Mouse (Mus musculus): ENCODE results near the gene Hist2h2bb. TPM values are rescaled to one million over a fixed set of nuclear protein-coding genes. Genes with fewer than 3 reads are reported as not detected.

Hist2h2bb gene
- polyA plus RNA-seq, 1 experiment from 2014 or later: 2.3 TPM

DNA sequence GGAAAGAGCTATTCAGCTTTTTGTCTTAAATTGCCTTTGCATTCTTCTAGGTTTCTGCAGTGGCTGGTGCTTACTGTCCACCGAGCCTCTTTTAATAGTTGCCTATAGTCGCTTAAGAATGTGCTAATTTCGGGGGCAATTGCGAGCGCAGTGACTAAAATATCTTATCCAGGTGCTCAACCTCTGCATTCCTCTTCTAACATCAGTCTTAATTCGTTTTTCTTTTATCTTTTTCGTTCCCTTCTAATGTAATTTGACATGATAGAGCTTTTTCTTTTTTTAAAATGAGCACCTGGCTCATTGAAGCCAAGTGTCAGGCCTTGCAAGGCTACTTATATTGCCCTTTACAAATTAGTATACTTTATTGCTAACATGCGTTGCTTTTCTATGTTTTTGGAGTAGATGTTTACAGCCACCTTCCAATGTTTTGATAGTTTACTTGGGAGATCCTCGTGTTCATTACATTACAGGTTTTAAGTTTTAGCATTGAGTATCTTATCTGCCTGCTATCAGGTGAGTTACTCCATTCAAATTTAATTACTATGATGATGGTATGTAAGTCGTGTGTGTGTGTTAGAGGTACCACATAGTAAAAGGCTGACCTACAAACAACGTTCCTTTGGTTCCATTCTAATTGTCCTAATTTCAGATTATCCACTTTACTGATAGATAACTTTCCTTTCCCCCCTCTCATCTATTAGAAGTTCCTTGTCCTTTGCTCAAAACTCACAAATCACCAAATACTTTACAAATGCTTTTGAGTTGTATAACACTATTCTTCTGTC lies 22.0 kb upstream of the Hist2h2bb start:
- H3K9ac ChIP-seq (ENCODE audit: low read depth, low read length): no peak overlapping the region
- no peak overlapping the region for H3K27ac ChIP-seq (ENCODE audit: low read depth, low read length)
- H3K27me3 ChIP-seq (replicated peaks; ENCODE audit: control insufficient read depth, insufficient read depth, low read length): no peaks in the 10 kb centered on the region
- peak overlapping the region; percentile 24 for H3K4me3 ChIP-seq (ENCODE audit: low read depth, low read length)
- H3K36me3 ChIP-seq (ENCODE audit: control insufficient read depth, insufficient read depth): no peaks in the 10 kb centered on the region
- peak overlapping the region; percentile 56 for H3K4me2 ChIP-seq (replicated peaks; ENCODE audit: low read depth)
- ATAC-seq: no peak
- H3K4me1 ChIP-seq (replicated peaks; ENCODE audit: control insufficient read depth, insufficient read depth, low read length): peaks cover 12% of the 10 kb centered on the region
- no peaks in the 10 kb centered on the region for H3K9me3 ChIP-seq (ENCODE audit: control insufficient read depth)
- WGBS: 3% methylated on average over 11 of the region's 11 CpGs
- no peak for TF ChIP-seq CTCF (IDR thresholded peaks at IDR 0.05; ENCODE audit: low read depth)

DNA sequence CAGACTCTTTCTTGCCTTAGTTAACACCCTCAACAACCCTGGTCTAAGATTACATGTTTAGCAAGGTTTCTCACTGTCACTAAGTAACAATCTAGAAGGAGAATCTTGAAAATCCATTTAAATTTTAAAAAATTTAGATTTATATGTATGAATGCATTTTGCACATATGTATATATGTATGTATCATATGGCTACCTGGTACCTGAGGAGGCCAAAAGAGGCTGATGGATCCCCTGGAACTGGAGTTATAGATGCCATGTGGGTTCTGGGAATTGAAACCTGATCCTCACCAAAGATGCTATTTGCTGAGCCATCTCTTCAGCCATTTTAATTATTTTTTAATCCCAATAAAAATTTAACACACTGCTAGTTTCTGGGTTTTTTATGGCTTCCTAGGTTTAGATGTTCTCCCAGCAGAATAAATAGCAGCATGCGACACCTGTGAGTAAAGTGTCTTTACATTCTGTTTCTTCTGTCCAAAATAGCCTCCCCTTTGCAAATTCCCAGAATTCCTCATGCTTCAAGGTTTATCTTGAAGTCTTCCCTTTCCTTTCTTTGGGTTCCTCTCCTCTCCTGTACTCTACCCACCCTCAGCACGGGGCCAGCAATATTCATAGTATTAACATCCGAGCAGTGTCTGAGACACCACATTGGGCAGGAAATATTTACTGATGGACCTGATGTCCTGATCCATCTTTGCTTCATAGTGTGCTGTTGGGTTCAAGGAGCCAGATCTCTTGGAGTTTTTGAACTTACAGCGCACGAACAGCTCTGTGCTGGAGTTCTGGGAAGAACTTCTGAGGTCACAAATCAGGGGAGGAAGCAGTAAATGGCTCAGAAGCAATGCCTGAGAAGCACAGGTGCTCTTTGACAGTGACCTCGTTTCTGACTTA lies 21.2 kb upstream of the Hist2h2bb start:
- Histone ChIP-seq H3K9me3 (ENCODE audit: control insufficient read depth) (no peaks in the 10 kb centered on the region), H3K4me1 (replicated peaks; ENCODE audit: control insufficient read depth, insufficient read depth, low read length) (peaks cover 12% of the 10 kb centered on the region), H3K4me3 (ENCODE audit: low read depth, low read length) (0 out of 2 replicates have a peak overlapping the region, but pooled peaks have one; percentile 6), H3K4me2 (replicated peaks; ENCODE audit: low read depth) (peak overlapping the region; percentile 56), H3K9ac (ENCODE audit: low read depth, low read length) (no peak overlapping the region; the same call in 1 of the 2 replicates), H3K36me3 (ENCODE audit: control insufficient read depth, insufficient read depth) (no peaks in the 10 kb centered on the region), H3K27me3 (replicated peaks; ENCODE audit: control insufficient read depth, insufficient read depth, low read length) (no peaks in the 10 kb centered on the region), H3K27ac (ENCODE audit: low read depth, low read length) (no peak overlapping the region)
- no peak for ATAC-seq
- TF ChIP-seq CTCF (IDR thresholded peaks at IDR 0.05; ENCODE audit: low read depth): no peak
- 25% methylated on average over 6 of the region's 6 CpGs for WGBS

DNA sequence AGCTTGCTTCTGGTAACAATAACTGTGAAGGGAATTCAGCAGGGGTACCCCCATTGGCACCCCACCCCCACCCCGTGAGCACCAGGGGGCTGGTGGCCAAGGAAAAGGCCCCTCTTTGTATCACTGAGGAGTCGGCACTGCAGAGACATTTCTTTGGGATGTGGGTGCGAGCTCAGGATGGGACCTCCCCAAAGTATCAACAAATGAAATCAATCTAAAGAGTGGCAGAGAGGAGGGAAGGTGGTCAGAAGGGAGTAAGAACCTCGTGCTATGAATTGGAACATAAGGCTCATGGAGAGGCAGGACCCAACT lies 20.6 kb upstream of the Hist2h2bb start:
- no peak overlapping the region for H3K27ac ChIP-seq (ENCODE audit: low read depth, low read length)
- H3K36me3 ChIP-seq (ENCODE audit: control insufficient read depth, insufficient read depth): no peaks in the 10 kb centered on the region
- H3K4me1 ChIP-seq (replicated peaks; ENCODE audit: control insufficient read depth, insufficient read depth, low read length): peaks cover 6% of the 10 kb centered on the region
- no peak for ATAC-seq
- 0 out of 2 replicates have a peak overlapping the region, but pooled peaks have one; percentile 56 for H3K4me2 ChIP-seq (replicated peaks; ENCODE audit: low read depth)
- H3K9me3 ChIP-seq (ENCODE audit: control insufficient read depth): no peaks in the 10 kb centered on the region
- no peak for TF ChIP-seq CTCF (IDR thresholded peaks at IDR 0.05; ENCODE audit: low read depth)
- H3K27me3 ChIP-seq (replicated peaks; ENCODE audit: control insufficient read depth, insufficient read depth, low read length): no peaks in the 10 kb centered on the region
- WGBS: 47% methylated on average over 4 of the region's 4 CpGs
- H3K4me3 ChIP-seq (ENCODE audit: low read depth, low read length): no peak overlapping the region
- no peak overlapping the region; the same call in 1 of the 2 replicates for H3K9ac ChIP-seq (ENCODE audit: low read depth, low read length)

DNA sequence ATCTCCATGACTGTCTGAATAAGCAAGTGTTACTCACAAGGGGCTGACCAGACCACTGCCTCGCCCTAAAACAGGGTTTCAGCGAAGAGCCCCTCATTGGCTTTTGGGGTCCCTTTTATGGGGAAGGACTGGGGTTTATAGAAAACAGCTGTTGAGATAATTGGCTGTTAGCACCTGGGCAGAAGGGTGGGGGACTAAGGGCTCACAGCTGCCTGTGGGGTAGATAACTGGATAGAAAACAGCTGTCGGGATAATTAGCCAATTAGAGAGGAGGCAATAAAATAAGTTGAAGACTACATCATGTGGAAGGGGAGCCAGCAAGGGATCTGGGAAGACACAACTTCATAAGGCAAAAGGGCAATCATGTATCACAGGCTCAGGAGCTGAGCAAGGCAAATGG lies 18.7 kb upstream of the Hist2h2bb start:
- no peak overlapping the region for H3K9ac ChIP-seq (ENCODE audit: low read depth, low read length)
- H3K27ac ChIP-seq (ENCODE audit: low read depth, low read length): no peak overlapping the region
- no peak for TF ChIP-seq CTCF (IDR thresholded peaks at IDR 0.05; ENCODE audit: low read depth)
- WGBS: 52% methylated on average over 3 of the region's 3 CpGs
- no peak for ATAC-seq
- H3K4me3 ChIP-seq (ENCODE audit: low read depth, low read length): no peak overlapping the region
- H3K4me2 ChIP-seq (replicated peaks; ENCODE audit: low read depth): no peak overlapping the region
- H3K4me1 ChIP-seq (replicated peaks; ENCODE audit: control insufficient read depth, insufficient read depth, low read length): no peaks in the 10 kb centered on the region
- H3K27me3 ChIP-seq (replicated peaks; ENCODE audit: control insufficient read depth, insufficient read depth, low read length): no peaks in the 10 kb centered on the region
- no peaks in the 10 kb centered on the region for H3K36me3 ChIP-seq (ENCODE audit: control insufficient read depth, insufficient read depth)
- no peaks in the 10 kb centered on the region for H3K9me3 ChIP-seq (ENCODE audit: control insufficient read depth)

DNA sequence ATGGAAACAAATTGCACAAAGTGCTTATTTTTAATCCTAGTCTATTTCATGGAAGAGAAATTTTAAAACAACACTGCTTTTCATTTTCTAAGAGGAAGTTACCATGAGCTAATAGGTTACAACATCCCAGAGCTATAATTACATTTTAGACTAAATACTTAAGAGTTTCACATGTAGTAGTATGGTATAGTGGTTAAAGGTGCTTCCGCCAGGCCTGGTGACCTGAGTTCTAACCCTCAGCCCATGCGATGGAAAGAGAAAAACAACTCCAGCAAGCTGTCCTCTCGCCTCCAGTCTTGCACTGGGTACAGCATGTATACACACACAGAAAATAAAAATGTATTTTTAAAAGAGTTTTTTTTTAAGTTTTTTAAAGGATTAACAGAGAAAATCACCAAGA lies 17.8 kb upstream of the Hist2h2bb start:
- 85% methylated on average over 3 of the region's 3 CpGs for WGBS
- Histone ChIP-seq H3K9me3 (ENCODE audit: control insufficient read depth) (no peaks in the 10 kb centered on the region), H3K9ac (ENCODE audit: low read depth, low read length) (no peak overlapping the region), H3K4me2 (replicated peaks; ENCODE audit: low read depth) (no peak overlapping the region), H3K27me3 (replicated peaks; ENCODE audit: control insufficient read depth, insufficient read depth, low read length) (no peaks in the 10 kb centered on the region), H3K4me3 (ENCODE audit: low read depth, low read length) (no peak overlapping the region), H3K36me3 (ENCODE audit: control insufficient read depth, insufficient read depth) (no peaks in the 10 kb centered on the region), H3K27ac (ENCODE audit: low read depth, low read length) (no peak overlapping the region), H3K4me1 (replicated peaks; ENCODE audit: control insufficient read depth, insufficient read depth, low read length) (no peaks in the 10 kb centered on the region)
- TF ChIP-seq CTCF (IDR thresholded peaks at IDR 0.05; ENCODE audit: low read depth): no peak
- no peak for ATAC-seq

DNA sequence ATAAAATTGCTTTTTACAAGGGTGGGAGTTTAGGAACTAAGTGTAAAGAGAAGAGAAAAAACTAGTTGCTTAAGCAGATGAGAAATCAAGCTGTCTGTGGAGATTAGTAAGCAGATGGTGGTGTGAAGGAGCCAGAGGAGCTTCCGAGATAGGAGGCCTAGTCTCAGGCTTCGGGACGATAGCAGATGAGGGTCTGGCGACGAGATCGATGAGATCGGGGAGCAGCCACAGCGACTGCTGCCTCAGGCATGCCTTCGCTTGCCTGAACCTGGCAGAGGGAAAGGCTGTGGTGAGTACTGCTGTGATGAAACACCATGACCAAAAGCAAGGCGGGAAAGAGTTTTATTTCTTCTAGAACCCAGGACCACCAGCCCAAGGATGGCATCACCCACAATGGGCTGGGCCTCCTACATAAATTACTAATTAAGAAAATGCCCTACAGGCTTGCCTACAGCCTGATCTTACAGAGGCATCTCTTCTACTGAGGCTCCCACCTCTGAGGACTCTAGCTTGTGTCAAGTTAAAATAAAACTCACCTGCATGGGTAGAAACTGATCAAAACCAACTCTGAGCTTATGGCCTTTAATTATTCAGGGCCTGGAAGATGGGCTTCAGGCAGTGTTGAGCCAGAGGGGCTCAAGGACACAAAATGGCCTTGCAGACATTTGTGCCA lies 14.7 kb upstream of the Hist2h2bb start:
- Histone ChIP-seq H3K27ac (ENCODE audit: low read depth, low read length) (no peak overlapping the region), H3K27me3 (replicated peaks; ENCODE audit: control insufficient read depth, insufficient read depth, low read length) (no peaks in the 10 kb centered on the region), H3K9me3 (ENCODE audit: control insufficient read depth) (no peaks in the 10 kb centered on the region), H3K36me3 (ENCODE audit: control insufficient read depth, insufficient read depth) (no peaks in the 10 kb centered on the region), H3K9ac (ENCODE audit: low read depth, low read length) (no peak overlapping the region), H3K4me2 (replicated peaks; ENCODE audit: low read depth) (no peak overlapping the region), H3K4me1 (replicated peaks; ENCODE audit: control insufficient read depth, insufficient read depth, low read length) (no peaks in the 10 kb centered on the region), H3K4me3 (ENCODE audit: low read depth, low read length) (no peak overlapping the region)
- WGBS: 69% methylated on average over 10 of the region's 10 CpGs
- no peak for ATAC-seq
- no peak for TF ChIP-seq CTCF (IDR thresholded peaks at IDR 0.05; ENCODE audit: low read depth)
